Mouse (Mus musculus): ENCODE data around the gene Timp1.
A peak's percentile ranks its signal among the peaks of the same experiment; 100 is the strongest.

The Timp1 gene

DNA sequence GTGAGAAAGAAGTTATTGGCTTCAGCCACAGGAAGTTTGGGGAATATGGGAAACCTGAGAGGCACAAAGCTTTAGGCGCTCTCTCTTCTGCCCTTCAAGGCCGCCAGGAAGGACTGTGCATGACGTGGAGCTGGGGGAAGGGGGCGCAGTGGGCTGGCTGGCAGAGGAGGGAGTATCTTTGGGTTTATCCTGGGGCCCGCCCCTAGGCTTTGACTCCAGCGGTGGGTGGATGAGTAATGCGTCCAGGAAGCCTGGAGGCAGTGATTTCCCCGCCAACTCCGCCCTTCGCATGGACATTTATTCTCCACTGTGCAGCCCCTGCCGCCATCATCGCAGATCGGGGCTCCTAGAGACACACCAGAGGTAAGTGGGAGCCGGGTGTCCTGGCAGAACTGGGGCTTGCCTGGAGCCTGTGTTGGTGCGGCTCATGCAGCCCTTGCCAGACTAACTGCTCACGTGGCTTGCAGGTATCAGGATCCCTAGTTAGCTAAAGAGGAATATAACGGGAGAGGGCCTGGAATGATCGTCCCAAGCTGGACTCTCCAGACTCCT, at the start of gene Timp1:
Gene Timp1, plus strand, starts transcription at position 205 of the 552 bp plus-strand sequence.
- peak; percentile 42 for DNase-seq (ENCODE audit: low spot score)

DNA sequence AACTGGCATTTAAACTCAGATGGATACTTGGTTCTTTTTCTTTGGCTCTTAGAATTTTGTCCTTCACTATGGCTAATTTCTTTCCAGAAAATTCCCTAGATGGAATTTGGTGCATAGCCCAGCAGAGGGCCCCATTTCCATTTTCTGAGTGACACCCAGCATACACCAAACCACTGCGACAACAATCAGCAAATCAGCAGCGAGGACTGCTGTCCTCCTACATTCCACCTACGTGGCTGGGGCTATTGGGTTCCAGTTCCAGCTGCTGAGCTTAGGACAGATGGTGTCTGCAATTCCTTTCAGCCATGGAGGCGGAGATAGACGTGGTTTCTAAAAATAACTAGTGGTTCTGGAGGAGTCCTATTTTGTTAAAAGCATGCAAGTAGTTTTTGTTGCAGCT, 41.0 kb upstream of the Timp1 start:
- DNase-seq (ENCODE audit: low spot score) = peak; percentile 58

DNA sequence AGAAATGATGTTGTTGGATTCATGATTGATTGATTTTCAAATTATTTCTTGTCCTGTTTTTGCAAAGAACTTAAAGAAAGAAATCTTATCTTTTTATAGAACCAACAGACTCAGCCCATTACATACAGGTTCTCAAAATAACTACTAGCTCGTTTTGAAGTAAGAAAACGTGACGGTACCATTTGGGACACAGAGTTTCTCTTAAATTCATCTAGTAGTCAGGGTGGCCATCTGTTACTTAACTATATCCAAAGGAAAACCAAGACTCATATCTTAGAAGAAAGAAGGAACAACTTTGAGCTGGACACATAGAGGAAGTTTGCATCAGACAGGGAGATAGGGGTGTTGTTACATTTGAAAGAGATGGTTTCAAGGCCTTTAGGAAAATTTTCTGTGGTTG, 22.7 kb upstream of the Timp1 start:
- DNase-seq (ENCODE audit: low spot score) = no peak

GRCm38 (mm10) chrX:20847816-20848215, 22.1 kb upstream of the Timp1 start:
- no peak for DNase-seq (ENCODE audit: low spot score)

GRCm38 (mm10) chrX:20848256-20848984, 21.5 kb upstream of the Timp1 start:
- DNase-seq (ENCODE audit: low spot score) = peak; percentile 90

DNA sequence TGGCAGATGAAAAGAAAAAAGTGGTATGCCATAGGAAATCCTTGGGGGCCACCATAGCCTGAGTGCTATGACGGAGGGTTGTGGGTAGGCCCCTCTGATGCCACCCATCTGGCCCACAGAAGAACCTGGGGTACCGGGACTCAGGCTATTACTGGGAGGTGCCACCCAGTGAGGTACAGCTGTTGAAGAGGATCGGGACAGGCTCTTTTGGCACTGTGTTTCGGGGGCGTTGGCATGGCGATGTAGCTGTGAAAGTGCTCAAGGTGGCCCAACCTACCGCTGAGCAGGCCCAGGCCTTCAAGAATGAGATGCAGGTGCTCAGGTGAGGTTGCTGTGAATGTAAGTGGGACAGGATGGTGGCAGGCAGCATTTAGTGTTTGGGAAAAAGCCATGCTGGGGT, 16.2 kb upstream of the Timp1 start:
- DNase-seq (ENCODE audit: low spot score) = no peak

DNA sequence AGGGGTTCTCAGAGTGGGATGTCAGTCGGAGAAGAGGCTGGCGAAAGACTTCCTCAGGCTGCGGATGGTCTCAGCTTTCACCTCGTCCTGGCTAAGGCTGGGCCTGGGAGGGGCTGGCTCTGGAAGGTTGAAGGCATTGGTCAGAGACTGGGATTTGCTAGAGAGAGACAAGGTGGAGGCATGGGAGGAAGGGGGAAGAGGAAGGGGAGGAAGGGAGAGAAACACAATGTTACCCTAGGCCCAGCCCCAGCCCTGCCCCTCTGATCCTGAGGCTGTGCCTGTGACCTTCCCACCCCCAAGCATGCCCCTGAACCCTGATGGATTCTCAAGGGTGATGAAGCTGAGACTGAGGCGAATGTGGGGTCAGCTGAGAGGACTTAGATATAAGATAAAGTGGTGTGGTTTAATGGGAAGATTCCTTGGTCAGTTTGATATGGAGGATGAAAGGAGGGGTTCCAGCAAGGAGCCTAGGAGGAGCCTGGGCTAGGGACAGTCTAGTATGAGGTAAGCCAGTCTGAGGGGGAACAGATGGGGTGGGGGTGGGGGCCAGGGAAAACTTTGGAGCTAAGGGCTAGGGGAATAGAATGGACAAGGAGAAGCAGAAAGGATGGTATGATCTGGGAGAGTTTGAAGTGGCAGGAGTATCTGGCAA, 8.4 kb upstream of the Timp1 start:
- no peak for DNase-seq (ENCODE audit: low spot score)

GRCm38 (mm10) chrX:20862105-20863065, 7.6 kb upstream of the Timp1 start:
- peak; percentile 16 for DNase-seq (ENCODE audit: low spot score)

DNA sequence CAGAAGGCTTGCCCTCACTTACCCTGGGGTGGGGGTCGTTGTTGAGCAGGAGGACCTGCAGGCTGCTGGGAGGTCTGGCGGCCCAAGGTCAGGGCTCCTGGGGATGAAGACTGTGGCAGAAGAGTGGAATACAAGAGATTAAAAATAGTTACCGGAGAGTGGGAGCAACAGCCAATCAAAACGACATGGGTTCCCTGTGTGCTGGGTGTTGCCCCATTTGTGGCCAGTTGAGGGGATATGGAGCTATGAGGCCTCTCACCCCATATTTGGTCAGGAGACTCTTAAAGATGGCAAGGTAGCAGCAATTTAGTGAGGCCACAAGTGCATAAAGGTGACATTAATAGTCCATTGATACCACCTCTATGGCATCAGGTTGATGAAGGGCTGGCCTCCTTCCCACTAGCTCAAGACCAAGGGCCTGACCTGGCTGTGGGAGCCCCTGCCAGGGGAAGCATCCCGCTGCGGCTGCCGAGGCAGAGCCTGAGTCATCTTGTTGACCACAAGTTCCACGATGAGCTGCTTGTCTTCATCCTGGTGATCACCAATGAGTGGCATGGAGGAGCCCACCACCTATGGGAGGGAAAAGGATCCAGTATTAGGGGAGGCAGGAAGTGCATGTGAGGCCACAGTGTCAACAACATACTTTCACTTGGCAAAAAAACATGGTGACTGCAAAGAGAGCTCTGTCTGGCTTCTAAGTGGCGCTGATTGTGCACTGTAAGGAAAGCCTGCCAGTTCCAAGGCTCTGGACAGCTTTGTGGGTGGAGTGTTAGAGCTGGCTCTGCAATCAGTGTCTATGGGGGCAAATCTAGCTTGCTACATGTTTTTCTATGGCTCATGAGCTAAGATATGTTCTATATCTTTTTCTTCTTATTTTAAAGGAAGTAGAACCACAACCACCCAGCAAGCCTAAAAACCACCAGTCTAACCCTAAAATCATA, 6.5 kb upstream of the Timp1 start:
- DNase-seq (ENCODE audit: low spot score) = no peak

- no peak for DNase-seq (ENCODE audit: low spot score)
These were observed 1.9 kb upstream of the Timp1 start for GRCm38 (mm10) chrX:20868091-20868490.

- DNase-seq (ENCODE audit: low spot score) = no peak
These were observed 763 bp upstream of the Timp1 start for GRCm38 (mm10) chrX:20869203-20869602.

GRCm38 (mm10) chrX:20872928-20873500, 3.0 kb downstream of the Timp1 start:
- no peak for DNase-seq (ENCODE audit: low spot score)

GRCm38 (mm10) chrX:20875241-20875640, 5.3 kb downstream of the Timp1 start:
- no peak for DNase-seq (ENCODE audit: low spot score)

DNA sequence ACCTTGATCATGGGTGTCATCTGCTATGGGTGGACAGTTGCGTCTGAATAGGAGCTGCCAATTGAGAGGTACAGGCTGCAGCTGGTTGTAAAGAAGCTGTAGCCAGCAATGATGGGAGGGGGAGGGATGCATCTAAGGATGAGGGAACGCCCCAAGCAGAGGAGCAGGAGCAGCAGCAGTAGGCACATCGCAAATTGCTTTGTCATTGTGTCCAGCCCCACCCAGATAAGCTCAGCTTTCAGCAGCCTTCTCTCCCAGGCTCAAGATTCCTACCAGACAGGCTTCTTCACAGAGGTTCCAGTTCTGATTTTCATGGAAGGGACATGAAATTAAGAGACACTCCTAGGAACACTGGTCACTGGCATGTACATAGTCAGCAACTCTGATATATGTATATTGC, 40.1 kb downstream of the Timp1 start:
- DNase-seq (ENCODE audit: low spot score) = no peak

GRCm38 (mm10) chrX:20913726-20914125, 43.8 kb downstream of the Timp1 start:
- no peak for DNase-seq (ENCODE audit: low spot score)

GRCm38 (mm10) chrX:20915075-20915474, 45.1 kb downstream of the Timp1 start:
- DNase-seq (ENCODE audit: low spot score) = no peak

GRCm38 (mm10) chrX:20920249-20920843, 50.4 kb downstream of the Timp1 start:
- peak; percentile 4 for DNase-seq (ENCODE audit: low spot score)

DNA sequence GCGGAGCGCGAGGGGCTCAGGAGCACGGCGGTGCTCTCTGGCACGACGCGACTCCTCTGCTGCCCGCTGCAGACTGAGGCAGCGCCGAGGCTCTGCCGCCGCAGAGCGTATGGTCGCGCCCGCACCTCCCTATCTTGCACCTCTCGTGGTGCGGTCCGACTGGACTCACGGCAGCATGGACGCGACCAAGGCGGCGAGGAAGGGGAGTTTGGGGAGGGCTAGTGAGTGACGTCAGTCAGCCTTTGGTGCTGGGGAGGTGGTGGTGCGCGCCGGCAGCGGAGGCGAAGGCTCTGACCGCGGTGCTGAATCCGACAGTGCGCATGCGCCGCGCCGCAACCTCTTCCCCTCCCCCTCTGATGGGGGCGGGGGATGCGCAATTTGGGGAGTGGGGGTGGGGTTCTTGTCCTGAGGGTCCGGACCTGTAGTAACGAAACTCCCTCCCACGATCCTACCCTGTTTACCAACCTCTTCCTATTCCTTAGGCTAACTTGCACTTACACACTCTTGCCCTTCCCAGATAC, 50.9 kb downstream of the Timp1 start, which contains the start of gene Syn1:
Gene Syn1, minus strand, starts transcription at position 161 of the 521 bp plus-strand sequence.
- DNase-seq (ENCODE audit: low spot score) = peak; percentile 77

- no peak for DNase-seq (ENCODE audit: low spot score)
These were observed 51.4 kb downstream of the Timp1 start for GRCm38 (mm10) chrX:20921366-20921765.

DNA sequence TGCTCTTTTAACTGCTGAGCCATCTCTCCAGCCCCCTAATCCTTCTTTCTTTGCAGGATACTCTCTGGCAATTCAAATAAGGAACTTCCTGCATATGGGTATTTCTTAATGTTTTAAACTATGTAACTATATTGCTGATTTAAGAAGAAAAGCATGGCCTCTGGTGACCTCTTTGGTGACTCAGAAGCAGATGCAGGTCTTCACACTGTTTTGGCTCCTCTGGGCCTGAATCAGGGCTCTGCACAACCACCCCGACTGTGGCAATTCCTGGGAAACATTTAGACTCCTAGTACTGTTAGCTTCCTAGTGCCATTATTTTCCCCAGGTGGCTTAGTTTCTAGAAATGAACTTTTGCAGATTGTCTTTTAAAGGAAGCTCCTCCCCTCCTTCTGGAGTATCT, 53.5 kb downstream of the Timp1 start:
- no peak for DNase-seq (ENCODE audit: low spot score)

Measured in retina, embryonic 14.5 days (tissue).